Comparison of ENCODE assay signal across 12 mouse cellular contexts in the genomic region with DNA sequence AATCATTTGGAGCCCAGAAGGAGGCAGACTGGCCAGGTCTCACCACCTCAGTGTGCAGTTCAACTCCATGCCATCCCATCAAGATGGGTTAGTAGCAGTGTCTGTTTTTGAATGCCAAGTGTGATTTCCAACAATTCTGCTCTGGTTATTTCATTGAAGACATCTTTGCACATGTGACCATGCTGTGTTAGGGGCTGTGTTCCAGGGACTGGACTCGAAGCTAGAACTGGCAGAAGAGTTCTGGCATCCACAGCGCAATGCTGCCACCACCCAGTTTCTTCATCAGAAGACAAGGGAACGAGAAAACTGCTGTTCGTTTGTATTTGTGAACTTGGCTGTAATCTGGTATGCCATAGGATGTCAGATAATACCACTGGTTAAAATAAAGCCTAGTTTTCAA.
"Had no signal": no experiment of that assay in that cellular context is flagged by ENCODE, and none has a peak within 500 bp of the region (broad histone marks: within the 10 kb centered on the region; RNA-seq: fewer than 3 reads in every experiment).

No protein-coding gene starts in this region.

- DNase-seq: retina, postnatal 1 day; right cerebral cortex, adult 18-20 months; right cerebral cortex, postnatal 14 days; right cerebral cortex, postnatal 25 days; right cerebral cortex, postnatal 4 days; spleen, adult 18-20 months; thymus, adult 18-20 months; thymus, adult 2 months; thymus, postnatal 14 days; thymus, postnatal 25 days; thymus, postnatal 36 days; thymus, postnatal 4 days had no signal
